In genomic region chr4:142248426-142248825, GRCm38 (mm10) we compare ENCODE assay signal across 8 mouse cellular contexts. TPM values are rescaled to one million over a fixed set of nuclear protein-coding genes. Genes with fewer than 3 reads are reported as not detected.
DNase-seq lines count a peak whose midpoint lies in the region; ATAC-seq and TF ChIP-seq lines count a peak whose summit lies in the region.

No protein-coding gene starts in this region.

- H3K36me3 ChIP-seq in kidney, embryonic 14.5 days (ENCODE audit: control insufficient read depth, insufficient read depth, low read length) = no peaks in the 10 kb centered on the region
- H3K36me3 ChIP-seq in liver, embryonic 13.5 days = no peaks in the 10 kb centered on the region
- H3K36me3 ChIP-seq in neural tube, embryonic 13.5 days = no peaks in the 10 kb centered on the region
- no peaks in the 10 kb centered on the region for H3K36me3 ChIP-seq in thymus, adult 2 months (ENCODE audit: control insufficient read depth, insufficient read depth, low read length)

- peak; percentile 29; the same call in 1 of the 2 replicates for ATAC-seq in kidney, embryonic 14.5 days (ENCODE audit: low FRiP score, low TSS enrichment)
- ATAC-seq in liver, embryonic 13.5 days (ENCODE audit: low read depth) = no peak
- peak; percentile 41; the same call in 1 of the 2 replicates for ATAC-seq in neural tube, embryonic 13.5 days (ENCODE audit: low read depth)

- H3K9me3 ChIP-seq in kidney, embryonic 14.5 days (ENCODE audit: control insufficient read depth, low read length) = no peaks in the 10 kb centered on the region
- H3K9me3 ChIP-seq in liver, embryonic 13.5 days (replicated peaks) = no peaks in the 10 kb centered on the region
- no peaks in the 10 kb centered on the region for H3K9me3 ChIP-seq in neural tube, embryonic 13.5 days

- H3K4me1 ChIP-seq in kidney, embryonic 14.5 days (ENCODE audit: control insufficient read depth, insufficient read depth, low read length) = 0 out of 2 replicates have a peak, but pooled peaks cover 8% of the 10 kb centered on the region
- H3K4me1 ChIP-seq in liver, embryonic 13.5 days (replicated peaks) = peaks cover 5% of the 10 kb centered on the region; the same call in 1 of the 2 replicates
- H3K4me1 ChIP-seq in neural tube, embryonic 13.5 days (replicated peaks) = 0 out of 2 replicates have a peak, but pooled peaks cover 18% of the 10 kb centered on the region
- no peaks in the 10 kb centered on the region for H3K4me1 ChIP-seq in thymus, adult 2 months (replicated peaks; ENCODE audit: control insufficient read depth, insufficient read depth, low read length)

- DNase-seq in left cerebral cortex, adult 18-20 months (ENCODE audit: low spot score in 2 of 2) = peak; percentile 74 to 87
- no peak for DNase-seq in left cerebral cortex, adult 11 months (ENCODE audit: low spot score)
- peak; percentile 91 to 95 for DNase-seq in cerebellum, postnatal 25 days
- peak; percentile 70 to 78 for DNase-seq in gastrocnemius, postnatal 36 days
- peak; percentile 32 for DNase-seq in liver, embryonic 13.5 days
- peak; percentile 70 for DNase-seq in thymus, adult 2 months

- peak; percentile 91 for TF ChIP-seq CTCF in thymus, adult 2 months (IDR thresholded peaks at IDR 0.05; ENCODE audit: borderline replicate concordance, control insufficient read depth, extremely low read depth, insufficient read depth, low read length, poor library complexity)

- no peak overlapping the region for H3K27ac ChIP-seq in kidney, embryonic 14.5 days (ENCODE audit: low read depth, low read length)
- H3K27ac ChIP-seq in liver, embryonic 13.5 days = no peak overlapping the region
- H3K27ac ChIP-seq in neural tube, embryonic 13.5 days (replicated peaks) = no peak overlapping the region
- H3K27ac ChIP-seq in thymus, adult 2 months (ENCODE audit: control insufficient read depth, insufficient read depth, low read length) = no peak overlapping the region

- H3K4me2 ChIP-seq in kidney, embryonic 14.5 days (replicated peaks; ENCODE audit: low read depth, low read length) = no peak overlapping the region
- H3K4me2 ChIP-seq in liver, embryonic 13.5 days = no peak overlapping the region
- no peak overlapping the region for H3K4me2 ChIP-seq in neural tube, embryonic 13.5 days

- 21% methylated on average over 5 of the region's 5 CpGs for WGBS in kidney, embryonic 14.5 days
- 8% methylated on average over 5 of the region's 5 CpGs for WGBS in liver, embryonic 13.5 days (ENCODE audit: insufficient replicate concordance)
- 9% methylated on average over 5 of the region's 5 CpGs for WGBS in neural tube, embryonic 13.5 days
- 18% methylated on average over 5 of the region's 5 CpGs for WGBS in thymus, adult 2 months

- intact Hi-C loops in gastrocnemius, postnatal 36 days (cut with DNase I) = loop anchor here (5.0 kb wide), 1 partner anchor 1251 kb away; no protein-coding TSS in a partner anchor

- no peak overlapping the region for H3K9ac ChIP-seq in kidney, embryonic 14.5 days (ENCODE audit: low read depth, low read length)
- no peak overlapping the region for H3K9ac ChIP-seq in liver, embryonic 13.5 days
- no peak overlapping the region for H3K9ac ChIP-seq in neural tube, embryonic 13.5 days

- H3K27me3 ChIP-seq in kidney, embryonic 14.5 days (ENCODE audit: control insufficient read depth, insufficient read depth, low read length) = no peaks in the 10 kb centered on the region
- no peaks in the 10 kb centered on the region for H3K27me3 ChIP-seq in liver, embryonic 13.5 days
- H3K27me3 ChIP-seq in neural tube, embryonic 13.5 days = no peaks in the 10 kb centered on the region
- no peaks in the 10 kb centered on the region for H3K27me3 ChIP-seq in thymus, adult 2 months (ENCODE audit: control insufficient read depth, insufficient read depth, low read length)

- TF ChIP-seq POLR2A in thymus, adult 2 months (IDR thresholded peaks at IDR 0.05; ENCODE audit: control insufficient read depth, extremely low read depth, insufficient read depth, low read length, poor library complexity) = no peak

- H3K4me3 ChIP-seq in kidney, embryonic 14.5 days (ENCODE audit: low read length) = no peak overlapping the region
- no peak overlapping the region for H3K4me3 ChIP-seq in liver, embryonic 13.5 days (replicated peaks)
- no peak overlapping the region for H3K4me3 ChIP-seq in neural tube, embryonic 13.5 days
- no peak overlapping the region for H3K4me3 ChIP-seq in thymus, adult 2 months (ENCODE audit: control insufficient read depth, insufficient read depth, low read length)

RNA-seq across cellular contexts. Expression of gene Kazn, which starts 9.2 kb away (rescaled TPM):
- total RNA-seq in left cerebral cortex, adult 18-20 months (2021) = 10 to 100 TPM; 76.8 to 79.4 TPM
- 1 to 10 TPM; 1.8 to 2.6 TPM for total RNA-seq in gastrocnemius, postnatal 36 days (2021)
- 11.3 and 12.9 TPM in 2 replicates for polyA plus RNA-seq in kidney, embryonic 14.5 days (2014; fragmentation: Nextera tagmentation; extraction: Ambion mirVana)
- 0.65 and 0.74 TPM in 2 replicates for polyA plus RNA-seq in liver, embryonic 13.5 days (2015; fragmentation: Nextera tagmentation; extraction: Ambion mirVana)
- polyA plus RNA-seq in neural tube, embryonic 13.5 days (2015; fragmentation: Nextera tagmentation; extraction: Ambion mirVana) = 18.9 and 19.0 TPM in 2 replicates
- 17.0 and 19.3 TPM in 2 replicates for polyA plus RNA-seq in thymus, adult 2 months (2012; rRNA removed)
